Mouse (Mus musculus) embryo, embryonic 11 days (tissue): ENCODE measurements at regions not wholly inside any gene's neighbourhood (a gene's known extent, or its start where the extent isn't known, plus 50 kb on each side); places are given as distances from the start of the nearest gene placed in this dataset.

Experiments used
- DNase-seq: peaks from one replicate; pipeline ENCODE4 v3.0.0-alpha.2; 2015

- DNase-seq: no peak
Measured at GRCm38 (mm10) chr16:44674198-44674597, 49.9 kb upstream of the Nepro start.

GRCm38 (mm10) chr16:44672422-44672819, 51.7 kb upstream of the Nepro start:
- DNase-seq: peak; percentile 69

GRCm38 (mm10) chr16:44671551-44672421, 52.3 kb upstream of the Nepro start:
- peak; percentile 85 for DNase-seq

- DNase-seq: no peak
Measured at GRCm38 (mm10) chr16:44668061-44668460, 56.0 kb upstream of the Nepro start.

GRCm38 (mm10) chr16:44667118-44667517, 57.0 kb upstream of the Nepro start:
- DNase-seq: no peak

GRCm38 (mm10) chr16:44666431-44666997, 57.6 kb upstream of the Nepro start:
- peak; percentile 59 for DNase-seq

GRCm38 (mm10) chr16:44665491-44665931, 58.6 kb upstream of the Nepro start:
- no peak for DNase-seq

- no peak for DNase-seq
Measured at GRCm38 (mm10) chr16:44662966-44663600, 61.0 kb upstream of the Nepro start.

GRCm38 (mm10) chr16:44660996-44661876, 62.9 kb upstream of the Nepro start:
- peak; percentile 67 for DNase-seq

GRCm38 (mm10) chr16:44658306-44658705, 65.8 kb upstream of the Nepro start:
- no peak for DNase-seq

- no peak for DNase-seq
Measured at GRCm38 (mm10) chr16:44656181-44656580, 67.9 kb upstream of the Nepro start.

GRCm38 (mm10) chr16:44655306-44655705, 68.8 kb upstream of the Nepro start:
- DNase-seq: no peak

GRCm38 (mm10) chr16:44648547-44649223, 75.4 kb upstream of the Nepro start:
- DNase-seq: no peak

- DNase-seq: peak; percentile 73
Measured at GRCm38 (mm10) chr16:44643992-44644391, 80.1 kb upstream of the Nepro start.

GRCm38 (mm10) chr16:44637100-44637499, 78.4 kb upstream of the Boc start:
- DNase-seq: no peak

GRCm38 (mm10) chr16:44634486-44634885, 75.8 kb upstream of the Boc start:
- DNase-seq: no peak

- DNase-seq: no peak
Measured at GRCm38 (mm10) chr16:44633059-44633667, 74.5 kb upstream of the Boc start.

GRCm38 (mm10) chr16:44632330-44633058, 73.8 kb upstream of the Boc start:
- DNase-seq: peak; percentile 67

GRCm38 (mm10) chr16:44631357-44632053, 72.8 kb upstream of the Boc start:
- no peak for DNase-seq

GRCm38 (mm10) chr16:44630861-44631260, 72.2 kb upstream of the Boc start:
- DNase-seq: peak; percentile 33
